Mouse (Mus musculus) fibroblast of lung, adult 2 months (primary cell): ENCODE results near the gene Eif5b.
"Not testable (repeated sequence)": the region's sequence is repeated elsewhere in the genome, so short reads cannot be mapped to it uniquely, and the experiment has no call there.

Experiments
- DNase-seq: peaks from one replicate; pipeline ENCODE4 v3.0.0-alpha.2; 2011; ENCODE audit warnings: low read depth

The Eif5b gene

GRCm38 (mm10) chr1:37997867-37998266 lies at the start of gene Eif5b, which contains the start of gene Txndc9:
Gene Eif5b (plus strand): TSS chr1:37998010.
Gene Txndc9 (minus strand): TSS chr1:37997893.
- peak; percentile 82 for DNase-seq

- no peak for DNase-seq
Measured at GRCm38 (mm10) chr1:37948906-37949305, 48.9 kb upstream of the Eif5b start.

- DNase-seq, result no peak
Measured at GRCm38 (mm10) chr1:37954786-37955185, 43.0 kb upstream of the Eif5b start.

- no peak for DNase-seq
Measured at GRCm38 (mm10) chr1:37955251-37955650, 42.6 kb upstream of the Eif5b start.

GRCm38 (mm10) chr1:37956690-37957431 lies 40.9 kb upstream of the Eif5b start:
- DNase-seq, result no peak

- DNase-seq, result no peak
Measured at GRCm38 (mm10) chr1:37957659-37958058, 40.2 kb upstream of the Eif5b start, which contains the start of gene Lyg1. Gene Lyg1 (minus strand): TSS chr1:37957759.

- no peak for DNase-seq
Measured at GRCm38 (mm10) chr1:37958516-37958915, 39.3 kb upstream of the Eif5b start.

- no peak for DNase-seq
Measured at GRCm38 (mm10) chr1:37959486-37959885, 38.3 kb upstream of the Eif5b start.

GRCm38 (mm10) chr1:37965571-37965970 lies 32.2 kb upstream of the Eif5b start:
- no peak for DNase-seq

GRCm38 (mm10) chr1:37968746-37969145 lies 29.1 kb upstream of the Eif5b start:
- DNase-seq, result no peak

- no peak for DNase-seq
Measured at GRCm38 (mm10) chr1:37971520-37971919, 26.3 kb upstream of the Eif5b start.

- not testable (repeated sequence) for DNase-seq
Measured at GRCm38 (mm10) chr1:37976666-37977065, 21.1 kb upstream of the Eif5b start.

GRCm38 (mm10) chr1:37977303-37977702 lies 20.5 kb upstream of the Eif5b start:
- DNase-seq, result no peak

- no peak for DNase-seq
Measured at GRCm38 (mm10) chr1:37984326-37984725, 13.5 kb upstream of the Eif5b start.

GRCm38 (mm10) chr1:37985764-37986323 lies 12.0 kb upstream of the Eif5b start:
- DNase-seq, result no peak

- no peak for DNase-seq
Measured at GRCm38 (mm10) chr1:37987856-37988255, 10.0 kb upstream of the Eif5b start.

- no peak for DNase-seq
Measured at GRCm38 (mm10) chr1:37996226-37996625, 1.6 kb upstream of the Eif5b start.

GRCm38 (mm10) chr1:37996877-37997484 lies 829 bp upstream of the Eif5b start:
- peak; percentile 98 for DNase-seq

GRCm38 (mm10) chr1:37998371-37999199 lies 775 bp downstream of the Eif5b start:
- no peak for DNase-seq

GRCm38 (mm10) chr1:37999552-37999951 lies 1.7 kb downstream of the Eif5b start:
- no peak for DNase-seq

GRCm38 (mm10) chr1:38000844-38001243 lies 3.0 kb downstream of the Eif5b start:
- DNase-seq, result no peak

GRCm38 (mm10) chr1:38001956-38002355 lies 4.1 kb downstream of the Eif5b start:
- DNase-seq, result no peak
